Mouse (Mus musculus) heart, postnatal 0 days (tissue): ENCODE data around the gene Adgre1. TPM values are rescaled to one million over a fixed set of nuclear protein-coding genes. Genes with fewer than 3 reads are reported as not detected.

Experiments
- ATAC-seq: fragments of 200-750 bp; cut with Nextera tagmentation; 2 replicates; pipeline ENCODE4 v1.8.0; 2017; ENCODE audit warnings: low read depth, moderate number of reproducible peaks, moderate library complexity; ENCODE audit not compliant: insufficient read depth
- DNase-seq: peaks from one replicate; pipeline ENCODE4 v3.0.0-alpha.2; 2016; ENCODE audit warnings: low spot score
- H3K27ac ChIP-seq: fragments of 300-500 bp; sonication (generic); 2 replicates; pipeline ENCODE4 v1.5.1; 2014; ENCODE audit warnings: low read depth, mild to moderate bottlenecking
- H3K27me3 ChIP-seq: fragments of 300-500 bp; sonication (generic); 2 replicates; pipeline ENCODE4 v1.6.1; 2014; ENCODE audit warnings: low read length, mixed read lengths; ENCODE audit not compliant: control insufficient read depth, insufficient read depth
- H3K36me3 ChIP-seq: fragments of 300-500 bp; sonication (generic); replicated peaks from 2 replicates; pipeline ENCODE4 v1.6.1; 2014; ENCODE audit warnings: low read length, mixed read lengths; ENCODE audit not compliant: control insufficient read depth, insufficient read depth
- H3K4me1 ChIP-seq: fragments of 300-500 bp; sonication (generic); 2 replicates; pipeline ENCODE4 v1.6.1; 2014; ENCODE audit warnings: antibody characterized with exemption; ENCODE audit not compliant: control insufficient read depth, insufficient read depth
- H3K4me2 ChIP-seq: fragments of 300-500 bp; sonication (generic); 2 replicates; pipeline ENCODE4 v1.6.1; 2014; ENCODE audit warnings: low read depth, mild to moderate bottlenecking, low read length, moderate library complexity
- H3K4me3 ChIP-seq: fragments of 300-500 bp; sonication (generic); 2 replicates; pipeline ENCODE4 v1.5.1; 2014; ENCODE audit warnings: low read depth, low read length
- H3K9ac ChIP-seq: fragments of 300-500 bp; sonication (generic); replicated peaks from 2 replicates; pipeline ENCODE4 v1.6.1; 2014; ENCODE audit warnings: low read depth, low read length, mixed read lengths
- H3K9me3 ChIP-seq: fragments of 300-500 bp; sonication (generic); replicated peaks from 2 replicates; pipeline ENCODE4 v1.6.1; 2016; ENCODE audit warnings: low read length; ENCODE audit not compliant: control insufficient read depth
- CTCF ChIP-seq: IDR thresholded peaks from 2 replicates; pipeline ENCODE4 v1.5.1; 2016; ENCODE audit warnings: antibody characterized with exemption, control low read depth, low read depth
- EP300 ChIP-seq: IDR thresholded peaks from 2 replicates; pipeline ENCODE4 v1.6.1; 2016; ENCODE audit warnings: antibody characterized with exemption, low read depth
- WGBS: fragments of 180-500 bp; shearing (Covaris S2); extraction: QIAGEN DNeasy Blood & Tissue Kit; methylation state at CpG from one replicate; pipeline ENCODE4 v1.1.7; 2014; 5-methylcytosine and 5-hydroxymethylcytosine counted together
- polyA plus RNA-seq: library from polyadenylated mRNA; unstranded; fragments of >200 nt; fragmentation: Nextera tagmentation; extraction: Ambion mirVana; gene quantifications from 2 replicates; pipeline ENCODE4 v1.2.1, GENCODE M21; 2015
- total RNA-seq: library from RNA; depleted of rRNA; stranded (reverse); fragments of >200 nt; gene quantifications from 2 replicates; pipeline ENCODE4 v1.2.3, GENCODE M21; 2014; ENCODE audit warnings: low replicate concordance; rRNA removed

Adgre1 gene
- total RNA-seq (7.8 and 8.5 TPM in 2 replicates), polyA plus RNA-seq (2.2 and 2.6 TPM in 2 replicates)

DNA sequence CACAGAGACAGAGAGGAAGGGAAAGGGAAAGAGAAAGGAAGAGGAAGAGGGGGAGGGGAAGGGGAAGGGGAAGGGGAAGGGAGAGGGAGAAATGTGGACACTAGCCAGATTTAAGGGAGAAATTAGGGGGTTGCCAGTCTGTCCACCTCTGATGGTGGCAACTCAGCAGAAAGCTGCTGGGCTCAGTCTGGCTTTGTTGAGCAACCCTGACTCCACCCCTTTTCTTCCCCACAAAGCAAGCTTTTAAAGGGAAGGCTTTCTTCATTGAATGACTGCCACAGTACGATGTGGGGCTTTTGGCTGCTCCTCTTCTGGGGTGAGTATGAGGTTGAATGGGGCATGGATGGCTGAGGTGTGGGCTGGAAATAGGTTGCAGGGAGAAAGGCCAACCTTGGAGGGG lies at the start of gene Adgre1:
Adgre1 (plus strand) TSS at position 251 of the 400 bp plus-strand sequence.
- Histone ChIP-seq H3K9ac (no peak within 1 kb of the TSS), H3K27ac (no peak within 1 kb of the TSS), H3K4me2 (no peak within 1 kb of the TSS), H3K4me3 (no peak within 1 kb of the TSS), H3K4me1 (no peaks in the 10 kb centered on the region), H3K27me3 (no peaks in the 10 kb centered on the region), H3K36me3 (no peaks in the 10 kb centered on the region), H3K9me3 (no peaks in the 10 kb centered on the region)
- DNase-seq (no peak), ATAC-seq (no peak)
- 43% methylated on average over 1 of the region's 1 CpGs for WGBS
- TF ChIP-seq EP300 (no peak), CTCF (no peak)

DNA sequence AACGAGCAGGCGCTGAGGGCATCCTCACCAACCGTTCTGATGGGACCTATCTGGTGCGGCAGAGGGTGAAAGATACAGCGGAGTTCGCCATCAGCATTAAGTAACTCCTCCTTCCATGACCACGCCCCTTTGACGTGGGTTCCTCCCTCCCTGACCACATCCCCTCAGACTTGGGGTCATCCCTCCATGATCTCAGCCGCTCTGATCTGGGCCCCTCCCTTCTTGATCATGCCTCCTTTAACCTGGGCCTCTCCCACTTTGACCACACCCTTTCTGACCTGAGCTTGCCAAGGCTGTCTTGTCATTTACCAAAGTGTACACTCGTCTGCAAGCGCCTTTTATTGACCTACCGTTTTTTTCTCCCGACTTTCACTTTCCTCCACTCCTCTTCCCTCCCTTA lies 46.7 kb upstream of the Adgre1 start:
- no peak overlapping the region for H3K27ac ChIP-seq
- DNase-seq = no peak
- 27% methylated on average over 13 of the region's 13 CpGs for WGBS
- no peak overlapping the region for H3K4me2 ChIP-seq
- H3K9me3 ChIP-seq = no peaks in the 10 kb centered on the region
- no peaks in the 10 kb centered on the region for H3K36me3 ChIP-seq
- H3K4me1 ChIP-seq = no peaks in the 10 kb centered on the region
- no peaks in the 10 kb centered on the region for H3K27me3 ChIP-seq
- no peak overlapping the region for H3K4me3 ChIP-seq
- ATAC-seq = no peak
- H3K9ac ChIP-seq = no peak overlapping the region
- TF ChIP-seq EP300 (no peak), CTCF (no peak)

DNA sequence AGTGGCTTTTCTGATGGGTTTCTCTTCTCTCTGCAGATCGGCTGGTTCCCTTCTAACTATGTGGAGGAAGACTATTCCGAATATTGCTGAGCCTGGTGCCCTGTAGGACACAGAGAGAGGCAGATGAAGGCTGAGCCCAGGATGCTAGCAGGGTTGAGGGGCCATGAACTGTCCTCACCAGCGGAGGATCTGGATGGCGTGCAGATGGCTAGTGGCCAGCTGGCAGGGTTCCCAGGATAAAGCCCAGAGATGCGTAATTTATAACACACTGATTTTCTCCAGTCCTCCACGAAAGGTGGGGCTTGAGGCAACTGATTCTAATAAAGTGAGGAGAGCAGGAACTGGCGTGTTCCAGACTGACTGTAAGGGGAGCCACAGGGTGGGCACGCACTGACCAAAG lies 30.9 kb upstream of the Adgre1 start:
- 41% methylated on average over 8 of the region's 8 CpGs for WGBS
- no peak for TF ChIP-seq EP300
- no peak for TF ChIP-seq CTCF
- Histone ChIP-seq H3K27ac (no peak overlapping the region), H3K4me2 (no peak overlapping the region), H3K9ac (no peak overlapping the region), H3K4me1 (no peaks in the 10 kb centered on the region), H3K27me3 (no peaks in the 10 kb centered on the region), H3K4me3 (no peak overlapping the region), H3K9me3 (no peaks in the 10 kb centered on the region), H3K36me3 (no peaks in the 10 kb centered on the region)
- no peak for ATAC-seq
- no peak for DNase-seq

DNA sequence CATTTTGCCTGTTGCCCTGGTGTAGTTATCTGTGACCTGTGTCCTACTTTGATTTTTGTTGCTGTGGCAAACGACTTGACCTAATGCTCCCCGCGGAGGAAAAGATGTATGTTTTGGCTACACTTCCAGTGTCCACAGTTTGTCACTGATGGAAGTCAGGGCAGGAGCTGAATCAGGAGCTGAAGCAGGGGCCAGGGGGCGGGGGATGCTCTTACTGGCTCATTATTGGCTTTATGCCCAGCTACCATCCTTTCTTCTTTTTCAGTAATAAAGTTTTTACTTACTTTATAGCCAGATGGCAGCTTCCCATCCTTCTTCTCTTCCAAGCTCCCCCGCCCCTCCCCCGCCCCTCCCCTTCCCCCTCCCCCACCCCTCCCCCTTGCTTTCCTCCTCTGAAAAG lies 29.5 kb upstream of the Adgre1 start:
- H3K4me2 ChIP-seq = no peak overlapping the region
- TF ChIP-seq EP300 (no peak), CTCF (no peak)
- H3K27ac ChIP-seq = no peak overlapping the region
- no peak overlapping the region for H3K9ac ChIP-seq
- DNase-seq (no peak), ATAC-seq (no peak)
- H3K27me3 ChIP-seq = no peaks in the 10 kb centered on the region
- no peaks in the 10 kb centered on the region for H3K4me1 ChIP-seq
- 41% methylated on average over 5 of the region's 6 CpGs for WGBS
- no peak overlapping the region for H3K4me3 ChIP-seq
- H3K36me3 ChIP-seq = no peaks in the 10 kb centered on the region
- no peaks in the 10 kb centered on the region for H3K9me3 ChIP-seq

DNA sequence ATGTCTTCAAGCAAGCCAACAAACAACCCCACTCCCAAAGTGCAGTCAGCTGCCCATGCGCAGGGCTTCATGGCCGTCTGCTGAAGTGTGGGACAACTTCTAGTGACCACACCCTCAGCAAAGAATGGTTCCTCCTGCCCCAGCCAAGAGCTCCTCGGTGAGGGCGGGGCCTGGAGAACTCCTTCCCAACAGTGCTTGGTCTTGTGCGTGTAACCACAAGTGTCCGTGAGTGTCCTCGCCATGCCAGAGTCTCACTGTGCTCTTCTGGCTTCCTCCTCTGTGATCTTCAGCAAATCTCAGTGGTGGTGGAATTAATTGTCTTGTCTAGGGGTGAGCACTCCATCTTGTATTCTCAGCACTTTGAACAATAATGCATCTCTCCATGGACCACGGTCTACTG lies 27.5 kb upstream of the Adgre1 start:
- H3K9me3 ChIP-seq = no peaks in the 10 kb centered on the region
- no peak overlapping the region for H3K4me2 ChIP-seq
- H3K27ac ChIP-seq = no peak overlapping the region
- no peak overlapping the region for H3K4me3 ChIP-seq
- DNase-seq = no peak
- H3K27me3 ChIP-seq = no peaks in the 10 kb centered on the region
- 82% methylated on average over 8 of the region's 8 CpGs for WGBS
- no peak overlapping the region for H3K9ac ChIP-seq
- H3K36me3 ChIP-seq = no peaks in the 10 kb centered on the region
- no peaks in the 10 kb centered on the region for H3K4me1 ChIP-seq
- no peak for TF ChIP-seq CTCF
- ATAC-seq = no peak

DNA sequence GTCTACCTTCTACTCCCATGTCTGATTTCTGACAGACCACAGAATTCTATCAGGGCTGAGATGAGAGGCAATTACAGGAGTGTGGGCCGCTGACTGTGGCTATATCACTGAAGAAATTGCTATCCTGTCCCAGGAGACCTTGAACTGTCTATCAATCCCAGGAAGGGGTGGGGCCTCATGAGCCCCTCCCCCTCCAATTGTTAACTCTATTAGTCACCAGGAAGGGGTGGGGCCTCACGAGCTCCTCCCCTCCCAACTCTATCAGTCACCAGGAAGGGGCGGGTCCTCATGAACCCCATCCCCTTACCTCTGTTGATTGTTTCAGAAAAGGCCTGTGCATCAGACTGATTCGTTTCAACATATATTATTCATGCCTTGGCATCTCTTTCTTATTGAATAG lies 26.2 kb upstream of the Adgre1 start:
- Histone ChIP-seq H3K36me3 (no peaks in the 10 kb centered on the region), H3K4me1 (no peaks in the 10 kb centered on the region), H3K9me3 (no peaks in the 10 kb centered on the region), H3K27ac (no peak overlapping the region), H3K27me3 (no peaks in the 10 kb centered on the region), H3K4me3 (no peak overlapping the region), H3K4me2 (no peak overlapping the region), H3K9ac (no peak overlapping the region)
- DNase-seq (no peak), ATAC-seq (no peak)
- TF ChIP-seq CTCF (no peak), EP300 (no peak)
- 77% methylated on average over 4 of the region's 4 CpGs for WGBS
